Mouse (Mus musculus) megakaryocyte, embryonic 14.5 days (primary cell): ENCODE results near the gene Hcst.

Experiments used
- FLI1 ChIP-seq: IDR thresholded peaks from 2 replicates; pipeline ENCODE4 v1.6.1; 2012; ENCODE audit warnings: low read length, inconsistent platforms, mixed read lengths
- GATA1 ChIP-seq: IDR thresholded peaks from 3 replicates; pipeline ENCODE4 v1.6.1; 2012; ENCODE audit warnings: mixed read lengths, low read length, inconsistent platforms, borderline replicate concordance

DNA sequence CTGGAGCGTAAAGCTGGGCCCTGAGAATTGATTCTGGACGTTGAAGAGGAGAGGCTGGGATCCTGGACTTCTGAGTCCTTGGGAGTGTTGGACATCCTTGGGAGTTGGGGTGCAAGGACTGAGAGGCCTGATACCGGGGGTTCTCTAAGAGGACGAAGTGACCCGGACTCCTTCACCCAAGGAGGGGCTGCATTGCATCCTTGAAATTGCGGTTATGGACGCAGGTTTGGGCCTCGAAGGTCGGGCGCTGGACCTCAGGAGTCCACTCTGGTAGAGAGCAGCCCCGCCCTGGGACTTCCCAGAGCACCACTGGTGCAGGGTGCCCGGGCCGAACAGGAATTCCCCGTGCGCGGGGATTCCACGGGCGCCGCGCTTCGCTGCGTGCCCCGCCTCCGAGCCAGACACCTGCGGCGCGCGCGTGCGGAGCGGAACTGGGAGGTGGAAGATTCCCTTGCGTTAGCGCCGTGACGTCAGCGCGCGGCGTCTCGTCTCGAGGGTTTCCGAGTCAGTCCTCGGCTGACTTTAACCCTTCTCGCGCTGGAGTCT lies 2.3 kb upstream of the Hcst start:
- TF ChIP-seq GATA1 (no peak), FLI1 (no peak)
